Mouse (Mus musculus) olfactory bulb, adult 2 months (tissue): ENCODE results near the gene Krtap10-10. TPM values are rescaled to one million over a fixed set of nuclear protein-coding genes. Genes with fewer than 3 reads are reported as not detected.

Source experiments
- H3K27ac ChIP-seq: fragments of 200-500 bp; 2 replicates; pipeline ENCODE4 v1.5.1; 2012; ENCODE audit warnings: low read depth, low read length; ENCODE audit not compliant: insufficient read depth
- H3K4me1 ChIP-seq: fragments of 200-500 bp; 2 replicates; pipeline ENCODE4 v1.6.1; 2012; ENCODE audit warnings: low read length; ENCODE audit not compliant: control insufficient read depth, insufficient read depth
- H3K4me3 ChIP-seq: fragments of 200-500 bp; 2 replicates; pipeline ENCODE4 v1.5.1; 2012; ENCODE audit warnings: mild to moderate bottlenecking, low read depth, low read length, moderate library complexity; ENCODE audit not compliant: insufficient read depth
- CTCF ChIP-seq: fragments of 200-500 bp; IDR thresholded peaks from 2 replicates; pipeline ENCODE4 v1.5.1; 2012; ENCODE audit warnings: low read depth, mild to moderate bottlenecking, low read length, moderate library complexity; ENCODE audit not compliant: insufficient read depth
- POLR2A ChIP-seq: fragments of 200-500 bp; IDR thresholded peaks from 2 replicates; pipeline ENCODE4 v1.6.1; 2012; ENCODE audit warnings: mild to moderate bottlenecking, low read depth, low read length, moderate library complexity; ENCODE audit not compliant: insufficient read depth
- WGBS: fragments of 180-500 bp; shearing (Covaris S2); methylation state at CpG from one replicate; pipeline ENCODE4 v1.1.7; 2018; 5-methylcytosine and 5-hydroxymethylcytosine counted together
- polyA plus RNA-seq: library from polyadenylated mRNA; stranded (reverse); fragments of >200 nt; gene quantifications from 2 replicates; pipeline ENCODE4 v1.2.4, GENCODE M21; 2012; ENCODE audit warnings: low replicate concordance; ENCODE audit not compliant: missing spikeins, insufficient read depth, insufficient read length

The Krtap10-10 gene
- polyA plus RNA-seq, 1 experiment = not detected

- TF ChIP-seq CTCF = no peak
- no peak for TF ChIP-seq POLR2A
- H3K4me1 ChIP-seq = no peaks in the 10 kb centered on the region
- H3K27ac ChIP-seq = no peak overlapping the region
- no peak overlapping the region for H3K4me3 ChIP-seq
- 35% methylated on average over 5 of the region's 5 CpGs for WGBS
Observed at GRCm38 (mm10) chr10:77815514-77815913, 20.2 kb upstream of the Krtap10-10 start.

GRCm38 (mm10) chr10:77818523-77818922, 17.2 kb upstream of the Krtap10-10 start:
- TF ChIP-seq CTCF (no peak), POLR2A (no peak)
- 99% methylated on average over 4 of the region's 4 CpGs for WGBS
- Histone ChIP-seq H3K4me1 (no peaks in the 10 kb centered on the region), H3K4me3 (no peak overlapping the region), H3K27ac (no peak overlapping the region)

DNA sequence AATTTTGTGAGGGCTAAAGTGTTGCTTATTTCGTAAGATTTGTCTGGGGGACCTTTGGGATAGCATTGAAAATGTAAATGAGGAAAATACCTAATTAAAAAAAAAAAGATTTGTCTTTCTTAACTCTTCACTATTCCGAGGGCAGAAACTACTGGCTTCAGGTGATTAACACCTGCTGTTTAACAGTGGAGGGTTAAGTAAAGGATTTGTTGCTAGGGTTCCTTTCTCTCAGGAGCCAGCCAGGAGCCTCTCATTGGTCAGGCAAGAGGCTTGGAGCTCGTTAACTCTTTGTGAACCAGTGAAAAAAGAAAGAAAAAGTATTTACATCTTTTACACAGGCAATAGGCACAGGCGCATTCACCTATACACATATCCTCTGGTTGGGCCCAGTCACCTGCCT, 16.5 kb upstream of the Krtap10-10 start:
- Histone ChIP-seq H3K4me3 (no peak overlapping the region), H3K4me1 (no peaks in the 10 kb centered on the region), H3K27ac (no peak overlapping the region)
- WGBS = 59% methylated on average over 4 of the region's 4 CpGs
- TF ChIP-seq POLR2A (no peak), CTCF (no peak)

DNA sequence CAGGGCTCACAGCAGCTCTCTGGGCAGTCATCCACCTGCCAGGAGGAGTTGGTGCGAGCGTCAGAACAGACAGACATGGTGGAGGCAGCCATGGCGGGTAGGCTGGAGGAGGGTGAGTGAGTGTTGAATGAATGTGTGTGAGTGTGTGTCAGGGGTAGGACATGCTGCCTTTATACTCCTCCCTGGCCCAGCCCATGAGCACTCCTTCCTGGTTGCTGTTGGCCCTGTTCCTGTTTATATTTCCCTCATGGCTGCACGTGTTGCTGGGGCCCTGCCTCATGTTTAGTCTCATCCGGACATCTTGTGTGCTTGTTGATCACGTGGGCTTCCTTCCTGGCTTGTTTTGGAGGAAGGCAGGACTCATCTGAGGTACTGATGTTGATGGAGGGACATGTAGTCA, 8.8 kb upstream of the Krtap10-10 start, which contains the start of gene Krtap10-4:
TSS of gene Krtap10-4 (minus strand) at position 145 of the 400 bp plus-strand sequence.
- Histone ChIP-seq H3K4me1 (no peaks in the 10 kb centered on the region), H3K27ac (no peak within 1 kb of the TSS), H3K4me3 (no peak within 1 kb of the TSS)
- 52% methylated on average over 6 of the region's 6 CpGs for WGBS
- TF ChIP-seq POLR2A (no peak), CTCF (no peak)

- H3K4me3 ChIP-seq = no peak overlapping the region
- 76% methylated on average over 6 of the region's 6 CpGs for WGBS
- no peak for TF ChIP-seq POLR2A
- no peak for TF ChIP-seq CTCF
- H3K27ac ChIP-seq = no peak overlapping the region
- no peaks in the 10 kb centered on the region for H3K4me1 ChIP-seq
Observed at GRCm38 (mm10) chr10:77839006-77839405, 3.3 kb downstream of the Krtap10-10 start.

GRCm38 (mm10) chr10:77846503-77846902, 10.8 kb downstream of the Krtap10-10 start, which contains the start of gene Gm36176:
Gene Gm36176, plus strand, starts transcription at chr10:77846803.
- no peak within 1 kb of the TSS for H3K27ac ChIP-seq
- TF ChIP-seq CTCF (no peak), POLR2A (no peak)
- 82% methylated on average over 2 of the region's 3 CpGs for WGBS
- H3K4me1 ChIP-seq = no peaks in the 10 kb centered on the region
- no peak within 1 kb of the TSS for H3K4me3 ChIP-seq

DNA sequence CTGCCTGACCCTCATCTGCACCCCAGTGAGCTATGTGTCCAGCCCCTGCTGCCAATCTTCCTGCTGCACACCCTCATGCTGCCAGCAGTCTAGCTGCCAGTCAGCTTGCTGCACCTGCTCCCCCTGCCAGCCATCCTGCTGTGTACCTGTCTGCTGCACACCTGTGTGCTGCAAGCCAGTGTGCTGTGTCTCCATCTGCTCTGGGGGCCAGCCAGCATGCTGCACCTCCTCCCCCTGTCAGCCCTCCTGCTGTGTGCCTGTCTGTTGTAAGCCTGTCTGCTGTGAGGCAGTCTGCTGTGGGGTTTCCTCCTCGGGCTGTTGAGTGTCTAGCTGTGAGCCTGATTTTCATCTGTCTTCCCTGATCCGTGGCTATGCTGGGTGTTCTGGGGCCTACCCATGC, 11.2 kb downstream of the Krtap10-10 start:
- WGBS = 43% methylated on average over 2 of the region's 2 CpGs
- no peak overlapping the region for H3K27ac ChIP-seq
- H3K4me3 ChIP-seq = no peak overlapping the region
- no peaks in the 10 kb centered on the region for H3K4me1 ChIP-seq
- TF ChIP-seq POLR2A (no peak), CTCF (no peak)

DNA sequence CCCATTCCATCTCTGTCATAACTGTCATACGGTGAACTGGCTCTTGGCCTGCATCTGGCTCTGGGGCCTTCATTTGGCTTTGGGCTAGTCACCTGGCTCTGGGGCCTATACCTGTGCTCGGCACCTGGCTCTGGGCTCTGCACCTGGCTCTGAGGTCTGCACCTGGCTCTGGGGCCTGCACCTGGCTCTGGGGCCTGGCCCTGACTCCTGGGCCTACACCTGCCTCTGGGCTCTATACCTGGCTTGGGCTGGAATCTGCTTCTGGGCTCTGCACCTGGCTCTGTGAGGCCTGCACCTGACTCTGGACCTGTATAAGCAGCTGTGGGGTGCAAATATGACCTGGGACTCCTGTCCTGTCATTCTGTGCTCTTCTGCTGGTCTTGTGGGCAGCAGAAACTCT, 11.8 kb downstream of the Krtap10-10 start:
- H3K4me1 ChIP-seq = peaks cover 1% of the 10 kb centered on the region; the same call in 1 of the 2 replicates
- H3K27ac ChIP-seq = no peak overlapping the region
- no peak overlapping the region for H3K4me3 ChIP-seq
- WGBS = 98% methylated on average over 2 of the region's 2 CpGs
- no peak for TF ChIP-seq CTCF
- no peak for TF ChIP-seq POLR2A

GRCm38 (mm10) chr10:77852559-77852958, 16.8 kb downstream of the Krtap10-10 start, which contains the start of gene Gm10318:
Gene Gm10318, plus strand, starts transcription at chr10:77852859.
- 59% methylated on average over 9 of the region's 9 CpGs for WGBS
- H3K4me3 ChIP-seq = no peak within 1 kb of the TSS
- no peak within 1 kb of the TSS for H3K27ac ChIP-seq
- TF ChIP-seq CTCF (no peak), POLR2A (no peak)
- H3K4me1 ChIP-seq = peaks cover 5% of the 10 kb centered on the region; the same call in 1 of the 2 replicates

GRCm38 (mm10) chr10:77861675-77862074, 25.9 kb downstream of the Krtap10-10 start, which contains the start of gene Gm3285:
Gene Gm3285, plus strand, starts transcription at chr10:77861975.
- WGBS = 43% methylated on average over 7 of the region's 7 CpGs
- no peak within 1 kb of the TSS for H3K27ac ChIP-seq
- no peak for TF ChIP-seq POLR2A
- no peak for TF ChIP-seq CTCF
- H3K4me3 ChIP-seq = no peak within 1 kb of the TSS
- H3K4me1 ChIP-seq = peaks cover 5% of the 10 kb centered on the region
